Comparison of ENCODE assay signal across 19 mouse cellular contexts in the genomic region with DNA sequence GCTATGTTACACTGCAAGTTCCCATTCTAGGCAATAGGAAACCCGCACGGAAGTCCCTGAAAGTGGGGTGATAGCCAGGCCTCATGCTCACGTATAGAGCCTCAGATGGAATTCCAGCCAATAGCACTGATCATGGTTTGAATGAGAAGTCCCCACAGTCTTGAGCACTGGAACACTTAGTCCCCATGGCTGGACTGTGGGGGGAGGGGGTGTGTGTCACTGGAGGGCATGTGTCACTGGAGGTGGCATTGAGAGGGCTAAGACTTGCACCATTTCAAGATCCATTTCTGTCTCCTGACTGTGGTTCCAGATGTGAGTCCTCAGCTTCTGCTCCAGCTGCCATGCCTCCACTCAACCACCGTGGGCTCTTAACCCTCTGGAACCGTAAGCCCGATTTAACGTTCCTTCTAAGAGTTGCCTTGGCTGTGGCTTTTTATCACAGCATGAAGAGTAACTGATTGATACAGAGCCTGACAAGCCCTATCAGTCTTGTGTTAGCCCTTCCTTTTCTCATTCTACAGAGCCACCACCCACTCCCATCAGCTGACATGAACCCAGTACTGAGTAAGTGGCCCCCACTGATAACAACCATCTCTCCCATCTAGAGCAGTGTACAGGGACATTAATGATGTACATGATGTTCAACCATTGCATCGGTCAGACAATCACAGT.
DNase-seq lines count a peak whose midpoint lies in the region; ATAC-seq and TF ChIP-seq lines count a peak whose summit lies in the region.
"Had no signal": no experiment of that assay in that cellular context is flagged by ENCODE, and none has a peak within 500 bp of the region (broad histone marks: within the 10 kb centered on the region; RNA-seq: fewer than 3 reads in every experiment).

No protein-coding gene starts in this region.

- no peak overlapping the region for H3K4me2 ChIP-seq in kidney, embryonic 15.5 days
- no peak overlapping the region for H3K4me2 ChIP-seq in stomach, embryonic 15.5 days
- no peak overlapping the region for H3K4me2 ChIP-seq in stomach, postnatal 0 days (replicated peaks; ENCODE audit: low read depth)
- no peak overlapping the region for H3K4me2 ChIP-seq in forebrain, embryonic 13.5 days
- H3K4me2 ChIP-seq: heart, embryonic 13.5 days; liver, embryonic 13.5 days; midbrain, embryonic 13.5 days had no signal

- H3K9me3 ChIP-seq in kidney, embryonic 15.5 days (replicated peaks), result no peaks in the 10 kb centered on the region
- H3K9me3 ChIP-seq in stomach, embryonic 15.5 days, result no peaks in the 10 kb centered on the region
- no peaks in the 10 kb centered on the region for H3K9me3 ChIP-seq in stomach, postnatal 0 days (ENCODE audit: control insufficient read depth, low read length)
- H3K9me3 ChIP-seq in forebrain, embryonic 13.5 days (replicated peaks), result no peaks in the 10 kb centered on the region
- H3K9me3 ChIP-seq: forebrain, embryonic 10.5 days; G1E; heart, embryonic 13.5 days; liver, embryonic 13.5 days; midbrain, embryonic 13.5 days had no signal

- no peak overlapping the region for H3K9ac ChIP-seq in kidney, embryonic 15.5 days
- no peak overlapping the region for H3K9ac ChIP-seq in stomach, embryonic 15.5 days
- H3K9ac ChIP-seq in stomach, postnatal 0 days (ENCODE audit: low read length), result no peak overlapping the region
- no peak overlapping the region for H3K9ac ChIP-seq in forebrain, embryonic 13.5 days
- H3K9ac ChIP-seq: heart, embryonic 13.5 days; liver, embryonic 13.5 days; midbrain, embryonic 13.5 days had no signal

- no peak for TF ChIP-seq CTCF in stomach, postnatal 0 days (IDR thresholded peaks at IDR 0.05; ENCODE audit: low read depth)

- H3K27ac ChIP-seq in kidney, embryonic 15.5 days, result peak overlapping the region; percentile 41; the same call in 1 of the 2 replicates
- peak overlapping the region; percentile 11; the same call in 1 of the 2 replicates for H3K27ac ChIP-seq in stomach, embryonic 15.5 days
- no peak overlapping the region for H3K27ac ChIP-seq in stomach, postnatal 0 days (replicated peaks)
- H3K27ac ChIP-seq in forebrain, embryonic 13.5 days, result no peak overlapping the region
- H3K27ac ChIP-seq: forebrain, embryonic 10.5 days; heart, embryonic 13.5 days; hindbrain, postnatal 0 days; liver, embryonic 13.5 days; midbrain, embryonic 13.5 days had no signal

- no peak overlapping the region for H3K4me3 ChIP-seq in kidney, embryonic 15.5 days (replicated peaks)
- no peak overlapping the region for H3K4me3 ChIP-seq in stomach, embryonic 15.5 days (replicated peaks)
- no peak overlapping the region for H3K4me3 ChIP-seq in stomach, postnatal 0 days (ENCODE audit: low read depth, low read length)
- no peak overlapping the region for H3K4me3 ChIP-seq in forebrain, embryonic 13.5 days
- H3K4me3 ChIP-seq: forebrain, embryonic 10.5 days; heart, embryonic 13.5 days; liver, embryonic 13.5 days; midbrain, embryonic 13.5 days had no signal

- no peak for ATAC-seq in kidney, embryonic 15.5 days (replicated peaks; ENCODE audit: low FRiP score)
- no peak for ATAC-seq in stomach, embryonic 15.5 days (ENCODE audit: insufficient read depth, low FRiP score, low read depth)
- no peak for ATAC-seq in stomach, postnatal 0 days (ENCODE audit: low FRiP score, low TSS enrichment)
- no peak for ATAC-seq in forebrain, embryonic 13.5 days
- ATAC-seq: hindbrain, postnatal 0 days; midbrain, embryonic 13.5 days had no signal

- peak; percentile 52 for DNase-seq in adrenal gland, postnatal 14 days
- no peak for DNase-seq in adrenal gland, postnatal 25 days
- no peak for DNase-seq in kidney, adult 8-10 months
- DNase-seq in stomach, postnatal 0 days (ENCODE audit: low spot score), result no peak
- no peak for DNase-seq in testis, postnatal 14 days (ENCODE audit: low spot score)
- DNase-seq: cerebellum, adult 11-12 months; cerebellum, postnatal 25 days; embryo, embryonic 11 days; liver, embryonic 13.5 days; thymus, adult 18-20 months; thymus, postnatal 4 days had no signal

- no peaks in the 10 kb centered on the region for H3K36me3 ChIP-seq in kidney, embryonic 15.5 days
- H3K36me3 ChIP-seq in stomach, embryonic 15.5 days, result no peaks in the 10 kb centered on the region
- H3K36me3 ChIP-seq in stomach, postnatal 0 days (ENCODE audit: control insufficient read depth, insufficient read depth, low read length), result no peaks in the 10 kb centered on the region
- H3K36me3 ChIP-seq in forebrain, embryonic 13.5 days (ENCODE audit: poor library complexity, severe bottlenecking), result no peaks in the 10 kb centered on the region
- H3K36me3 ChIP-seq: forebrain, embryonic 10.5 days; heart, embryonic 13.5 days; liver, embryonic 13.5 days; midbrain, embryonic 13.5 days had no signal

- no peak for TF ChIP-seq EP300 in stomach, postnatal 0 days (optimal IDR thresholded peaks at IDR 0.05)

- no peaks in the 10 kb centered on the region for H3K27me3 ChIP-seq in kidney, embryonic 15.5 days
- no peaks in the 10 kb centered on the region for H3K27me3 ChIP-seq in stomach, embryonic 15.5 days (replicated peaks)
- no peaks in the 10 kb centered on the region for H3K27me3 ChIP-seq in stomach, postnatal 0 days (ENCODE audit: control insufficient read depth, insufficient read depth, low read length)
- no peaks in the 10 kb centered on the region for H3K27me3 ChIP-seq in forebrain, embryonic 13.5 days
- H3K27me3 ChIP-seq: heart, embryonic 13.5 days; liver, embryonic 13.5 days; midbrain, embryonic 13.5 days had no signal

- 83% methylated on average over 8 of the region's 8 CpGs for WGBS in kidney, embryonic 15.5 days
- 74% methylated on average over 8 of the region's 8 CpGs for WGBS in stomach, embryonic 15.5 days
- 77% methylated on average over 8 of the region's 8 CpGs for WGBS in stomach, postnatal 0 days
- WGBS in forebrain, embryonic 13.5 days, result 93% methylated on average over 8 of the region's 8 CpGs

- H3K4me1 ChIP-seq in kidney, embryonic 15.5 days, result peaks cover 50% of the 10 kb centered on the region
- H3K4me1 ChIP-seq in stomach, embryonic 15.5 days, result peaks cover 6% of the 10 kb centered on the region
- H3K4me1 ChIP-seq in stomach, postnatal 0 days (replicated peaks; ENCODE audit: control insufficient read depth, insufficient read depth), result no peaks in the 10 kb centered on the region
- 0 out of 2 replicates have a peak, but pooled peaks cover 3% of the 10 kb centered on the region for H3K4me1 ChIP-seq in forebrain, embryonic 13.5 days

Comparison
In these comparisons a context has a peak if more than half of its experiments do, and no peak if none do; other contexts are left out.
1. H3K27ac ChIP-seq: peak in kidney, embryonic 15.5 days (single experiment) and stomach, embryonic 15.5 days (single experiment); none in stomach, postnatal 0 days (single experiment) and forebrain, embryonic 13.5 days (single experiment).